Mouse (Mus musculus) stomach, postnatal 0 days (tissue): ENCODE results near the gene Mtif3.

Experiments used
- CTCF ChIP-seq: IDR thresholded peaks from 2 replicates; pipeline ENCODE4 v1.5.1; 2016; ENCODE audit warnings: antibody characterized with exemption, low read depth, mild to moderate bottlenecking, moderate library complexity
- EP300 ChIP-seq: optimal IDR thresholded peaks from 2 replicates; pipeline ENCODE3; 2016; ENCODE audit warnings: antibody characterized with exemption

- TF ChIP-seq CTCF (no peak), EP300 (no peak)
These were observed 25.5 kb upstream of the Mtif3 start for GRCm38 (mm10) chr5:146989051-146989450.
